Mouse (Mus musculus) liver, embryonic 14.5 days (tissue): ENCODE data around the gene Slc38a5.

Experiments used
- CTCF ChIP-seq: IDR thresholded peaks from 2 replicates; pipeline ENCODE4 v1.5.1; 2016; ENCODE audit warnings: antibody characterized with exemption, low read depth, control low read depth
- EP300 ChIP-seq: IDR thresholded peaks from 2 replicates; pipeline ENCODE4 v1.6.1; 2016; ENCODE audit warnings: antibody characterized with exemption, low read depth

DNA sequence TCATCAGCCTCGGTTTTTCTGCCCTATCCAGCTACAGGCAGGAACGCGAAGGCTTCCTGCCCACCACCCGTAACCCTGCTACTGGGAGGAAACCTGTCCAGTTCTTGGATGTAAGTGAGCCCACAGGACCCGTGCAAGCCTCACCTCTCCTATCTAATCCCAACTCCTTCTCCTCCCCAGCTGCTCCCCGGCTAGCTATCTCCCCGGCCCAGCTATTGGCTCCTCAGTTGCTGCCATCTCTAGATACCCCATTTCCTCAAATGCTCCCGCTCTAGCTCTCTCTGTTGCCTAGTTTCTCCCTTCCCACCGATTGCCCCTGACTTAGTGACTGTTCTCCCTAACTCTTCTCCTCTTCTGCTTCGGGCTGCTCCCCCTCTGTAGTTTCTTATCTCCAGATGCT lies 1.1 kb downstream of the Slc38a5 start:
- TF ChIP-seq CTCF (no peak), EP300 (peak; percentile 86)
